Mouse (Mus musculus) myocyte (in vitro differentiated cells): Measurements from ENCODE around the gene Vbp1. TPM values are rescaled to one million over a fixed set of nuclear protein-coding genes. Genes with fewer than 3 reads are reported as not detected.
"Not testable (repeated sequence)": the region's sequence is repeated elsewhere in the genome, so short reads cannot be mapped to it uniquely, and the experiment has no call there.

Source experiments
- H3K27me3 ChIP-seq: one replicate; pipeline ENCODE4 v1.6.1; 2011; ENCODE audit not compliant: control insufficient read depth, insufficient read depth, insufficient read length
- H3K36me3 ChIP-seq: one replicate; pipeline ENCODE4 v1.6.1; 2011; ENCODE audit not compliant: control insufficient read depth, insufficient read depth
- H3K4me2 ChIP-seq: one replicate; pipeline ENCODE4 v1.6.1; 2011; ENCODE audit warnings: low read depth, control low read depth
- H3K4me3 ChIP-seq: one replicate; pipeline ENCODE4 v1.5.1; 2011; ENCODE audit warnings: mild to moderate bottlenecking, control low read depth, moderate library complexity
- H3K79me2 ChIP-seq: one replicate; pipeline ENCODE4 v1.6.1; 2011; ENCODE audit not compliant: control insufficient read depth, insufficient read depth
- H3ac ChIP-seq: one replicate; pipeline ENCODE4 v1.6.1; 2011; ENCODE audit not compliant: control insufficient read depth, insufficient read length
- CEBPB ChIP-seq: IDR thresholded peaks from 2 replicates; pipeline ENCODE4 v1.6.1; 2011; ENCODE audit warnings: mild to moderate bottlenecking, moderate library complexity; ENCODE audit not compliant: poor library complexity, insufficient read depth, severe bottlenecking
- E2F4 ChIP-seq: IDR thresholded peaks from one replicate; pipeline ENCODE4 v1.6.1; 2011; ENCODE audit warnings: mild to moderate bottlenecking, control low read depth, moderate library complexity; ENCODE audit not compliant: insufficient read depth
- MAX ChIP-seq: IDR thresholded peaks from one replicate; pipeline ENCODE4 v1.6.1; 2011; ENCODE audit warnings: low read depth, mild to moderate bottlenecking, control low read depth
- MYOD1 ChIP-seq, 3 experiments: IDR thresholded peaks; one replicate each; pipeline ENCODE4 v1.6.1; 2011; ENCODE audit warnings: control low read depth in 2 of 3, low read depth in 2 of 3, mild to moderate bottlenecking in 2 of 3, moderate library complexity in 1 of 3; ENCODE audit not compliant: insufficient read length in 2 of 3, control insufficient read depth in 1 of 3
- MYOG ChIP-seq, 3 experiments: IDR thresholded peaks; one replicate each; pipeline ENCODE4 v1.6.1; 2011; ENCODE audit warnings: control low read depth in 2 of 3, low read depth in 2 of 3, mild to moderate bottlenecking in 2 of 3; ENCODE audit not compliant: insufficient read length in 2 of 3, control insufficient read depth in 1 of 3, insufficient read depth in 1 of 3
- POLR2A ChIP-seq: IDR thresholded peaks from one replicate; pipeline ENCODE4 v1.6.1; 2011; ENCODE audit warnings: low read depth, mild to moderate bottlenecking, control low read depth, moderate library complexity; ENCODE audit not compliant: insufficient read length
- POLR2AphosphoS2 ChIP-seq: IDR thresholded peaks from one replicate; pipeline ENCODE4 v1.6.1; 2011; ENCODE audit warnings: low read depth, control low read depth; ENCODE audit not compliant: insufficient read length
- REST ChIP-seq: IDR thresholded peaks from one replicate; pipeline ENCODE4 v1.6.1; 2011; ENCODE audit warnings: mild to moderate bottlenecking, control low read depth, moderate library complexity; ENCODE audit not compliant: insufficient read depth, insufficient read length
- SRF ChIP-seq: IDR thresholded peaks from one replicate; pipeline ENCODE4 v1.6.1; 2011; ENCODE audit warnings: low read depth; ENCODE audit not compliant: control insufficient read depth, insufficient read length
- TCF12 ChIP-seq: IDR thresholded peaks from one replicate; pipeline ENCODE4 v1.6.1; 2011; ENCODE audit warnings: mild to moderate bottlenecking, control low read depth; ENCODE audit not compliant: poor library complexity, insufficient read depth, severe bottlenecking
- TCF3 ChIP-seq: IDR thresholded peaks from one replicate; pipeline ENCODE4 v1.6.1; 2011; ENCODE audit warnings: low read depth, control low read depth; ENCODE audit not compliant: insufficient read length
- USF1 ChIP-seq: IDR thresholded peaks from one replicate; pipeline ENCODE4 v1.6.1; 2011; ENCODE audit warnings: low read depth, mild to moderate bottlenecking, control low read depth, moderate library complexity
- polyA plus RNA-seq: library from polyadenylated mRNA; unstranded; fragments of >200 nt; fragmentation: generic; extraction: Trizol; gene quantifications from one replicate; pipeline ENCODE4 v1.2.1, GENCODE M21; 2012; ENCODE audit warnings: missing spikeins

Gene Vbp1
- 26.1 TPM for polyA plus RNA-seq

- H3K4me2 ChIP-seq = peak within 1 kb of the TSS; percentile 59
- no peaks in the 10 kb centered on the region for H3K27me3 ChIP-seq
- TF ChIP-seq MAX (no peak), SRF (no peak), REST (no peak), E2F4 (no peak), TCF3 (no peak), CEBPB (no peak), USF1 (no peak), MYOG (IDR thresholded peaks at IDR 0.05; ENCODE audit: control insufficient read depth in 1 of 3, insufficient read depth in 1 of 3, insufficient read length in 2 of 3, low read depth in 2 of 3) (peak in 1 of 3 experiments; percentile 70), MYOD1 (IDR thresholded peaks at IDR 0.05; ENCODE audit: control insufficient read depth in 1 of 3, insufficient read length in 2 of 3, low read depth in 2 of 3) (peak in 2 of 3 experiments; percentile 40 to 66), POLR2A (peak; percentile 62), POLR2AphosphoS2 (peak; percentile 59), TCF12 (no peak)
- H3K79me2 ChIP-seq = peaks cover 44% of the 10 kb centered on the region
- peak within 1 kb of the TSS; percentile 53 for H3K4me3 ChIP-seq
- no peaks in the 10 kb centered on the region for H3K36me3 ChIP-seq
- no peak within 1 kb of the TSS for H3ac ChIP-seq
Observed at GRCm38 (mm10) chrX:75514179-75514972, at the start of gene Vbp1. Gene Vbp1, plus strand, starts transcription at chrX:75514299.

DNA sequence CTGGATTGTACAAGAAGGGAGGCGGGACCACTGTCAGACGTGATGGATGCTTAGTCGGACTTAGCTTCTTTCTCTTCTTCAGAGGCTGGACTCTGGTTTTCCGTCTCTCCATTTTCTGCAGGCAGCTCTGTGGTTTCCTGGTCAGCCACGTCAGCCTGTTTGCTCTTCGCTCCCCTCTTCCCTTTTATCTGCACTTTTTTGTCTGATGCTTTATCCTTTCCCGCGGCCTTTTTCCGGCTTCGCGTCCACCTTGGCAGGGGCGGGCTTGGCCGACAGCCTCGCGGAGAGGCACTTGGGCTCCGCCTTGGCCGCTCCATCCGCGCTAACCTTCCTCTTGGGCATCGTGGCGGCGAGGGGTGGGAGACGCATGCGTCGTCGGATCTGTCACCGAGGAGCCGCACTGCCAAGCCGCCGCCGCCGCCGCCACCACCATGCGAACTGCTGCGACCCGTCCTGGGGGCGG, 38.9 kb upstream of the Vbp1 start:
- not testable (repeated sequence) for H3K79me2 ChIP-seq, H3ac ChIP-seq, H3K36me3 ChIP-seq, H3K4me3 ChIP-seq, H3K27me3 ChIP-seq
- H3K4me2 ChIP-seq = peak overlapping the region; percentile 42

GRCm38 (mm10) chrX:75489886-75490285, 24.2 kb upstream of the Vbp1 start:
- H3ac ChIP-seq = no peak overlapping the region
- H3K4me3 ChIP-seq = no peak overlapping the region
- no peaks in the 10 kb centered on the region for H3K27me3 ChIP-seq
- H3K4me2 ChIP-seq = no peak overlapping the region
- H3K36me3 ChIP-seq = no peaks in the 10 kb centered on the region
- no peaks in the 10 kb centered on the region for H3K79me2 ChIP-seq
- no peak for TF ChIP-seq MAX
- no peak for TF ChIP-seq TCF12
- no peak for TF ChIP-seq CEBPB
- TF ChIP-seq TCF3 = no peak
- no peak for TF ChIP-seq POLR2A
- TF ChIP-seq SRF = no peak
- TF ChIP-seq MYOG (IDR thresholded peaks at IDR 0.05; ENCODE audit: control insufficient read depth in 1 of 3, insufficient read depth in 1 of 3, insufficient read length in 2 of 3, low read depth in 2 of 3) = no peak

GRCm38 (mm10) chrX:75513787-75514178, 316 bp upstream of the Vbp1 start:
- Histone ChIP-seq H3K36me3 (no peaks in the 10 kb centered on the region), H3K4me2 (peak overlapping the region; percentile 59), H3K27me3 (no peaks in the 10 kb centered on the region), H3K4me3 (peak overlapping the region; percentile 53), H3K79me2 (peaks cover 38% of the 10 kb centered on the region), H3ac (no peak overlapping the region)
- TF ChIP-seq MYOD1 (IDR thresholded peaks at IDR 0.05; ENCODE audit: control insufficient read depth in 1 of 3, insufficient read length in 2 of 3, low read depth in 2 of 3) = no peak

DNA sequence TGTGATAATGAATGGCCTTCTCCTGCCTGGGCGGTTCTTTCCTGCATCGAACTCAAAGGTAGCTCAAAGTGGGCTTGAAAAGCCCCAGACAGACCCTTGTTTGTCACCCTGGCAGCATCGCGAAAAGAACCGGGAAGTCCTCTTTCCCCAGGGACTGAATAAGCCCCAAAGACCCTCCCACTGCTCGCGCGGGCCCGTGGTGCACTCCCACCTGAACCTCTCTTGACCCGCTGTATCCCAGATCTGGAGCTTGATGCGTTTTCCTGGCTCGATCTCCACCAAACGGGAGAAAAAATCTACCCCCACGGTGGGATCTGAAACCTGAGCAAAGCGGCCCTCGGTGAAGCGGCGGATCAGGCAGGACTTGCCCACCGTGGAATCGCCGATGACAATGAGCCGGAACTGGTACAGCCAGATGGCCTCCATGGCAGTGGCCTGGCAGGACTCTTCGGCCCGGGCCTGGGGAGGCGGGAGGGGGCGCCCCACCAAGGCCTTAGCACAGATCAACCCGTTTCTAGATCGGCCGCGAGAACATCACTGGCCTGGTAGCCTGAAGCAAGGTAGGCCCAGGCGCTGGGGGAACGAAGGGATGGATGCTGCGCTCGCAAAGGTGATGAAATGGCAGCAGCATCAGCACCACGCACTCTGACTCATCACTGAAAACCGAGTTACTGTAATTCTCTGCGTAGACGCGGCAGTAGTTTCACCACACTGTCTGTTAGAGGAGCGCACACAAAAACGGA, 63.7 kb downstream of the Vbp1 start, which contains the start of gene Rab39b:
Gene Rab39b, minus strand, starts transcription at position 650 of the 743 bp plus-strand sequence.
- Histone ChIP-seq H3K27me3 (no peaks in the 10 kb centered on the region), H3K79me2 (no peaks in the 10 kb centered on the region), H3K4me3 (peak within 1 kb of the TSS; percentile 33), H3K4me2 (peak within 1 kb of the TSS; percentile 64), H3ac (no peak within 1 kb of the TSS), H3K36me3 (no peaks in the 10 kb centered on the region)
- no peak for TF ChIP-seq TCF3
- TF ChIP-seq POLR2AphosphoS2 = no peak
- peak; percentile 49 for TF ChIP-seq POLR2A
- no peak for TF ChIP-seq MYOD1 (IDR thresholded peaks at IDR 0.05; ENCODE audit: control insufficient read depth in 1 of 3, insufficient read length in 2 of 3, low read depth in 2 of 3)
- 0 out of 2 replicates have a peak, but pooled peaks have one; percentile 27 for TF ChIP-seq CEBPB
